Mouse (Mus musculus) retina, postnatal 7 days (tissue): ENCODE measurements at regions not wholly inside any gene's neighbourhood (a gene's known extent, or its start where the extent isn't known, plus 50 kb on each side); places are given as distances from the start of the nearest gene placed in this dataset.

ENCODE experiments used
- DNase-seq: peaks from one replicate; pipeline ENCODE4 v3.0.0-alpha.2; 2012; ENCODE audit warnings: low read depth, low spot score

GRCm38 (mm10) chr10:109180527-109180926, 169.7 kb upstream of the Syt1 start:
- no peak for DNase-seq

GRCm38 (mm10) chr10:109160730-109161129, 149.9 kb upstream of the Syt1 start:
- DNase-seq = no peak

GRCm38 (mm10) chr10:109155768-109156167, 145.0 kb upstream of the Syt1 start:
- no peak for DNase-seq

GRCm38 (mm10) chr10:109140421-109140938, 129.7 kb upstream of the Syt1 start:
- DNase-seq = peak; percentile 14

GRCm38 (mm10) chr10:109136763-109137732, 126.3 kb upstream of the Syt1 start:
- no peak for DNase-seq

GRCm38 (mm10) chr10:109134521-109134920, 123.7 kb upstream of the Syt1 start:
- DNase-seq = no peak

GRCm38 (mm10) chr10:109132091-109132573, 121.3 kb upstream of the Syt1 start:
- no peak for DNase-seq

GRCm38 (mm10) chr10:109129552-109130110, 118.8 kb upstream of the Syt1 start:
- no peak for DNase-seq

GRCm38 (mm10) chr10:109129068-109129467, 118.3 kb upstream of the Syt1 start:
- DNase-seq = no peak

GRCm38 (mm10) chr10:109126699-109127098, 115.9 kb upstream of the Syt1 start:
- DNase-seq = no peak

- DNase-seq = no peak
Measured at GRCm38 (mm10) chr10:109117143-109117542, 106.4 kb upstream of the Syt1 start.

- no peak for DNase-seq
Measured at GRCm38 (mm10) chr10:109115013-109115627, 104.3 kb upstream of the Syt1 start.

- no peak for DNase-seq
Measured at GRCm38 (mm10) chr10:109105781-109106180, 95.0 kb upstream of the Syt1 start.

- no peak for DNase-seq
Measured at GRCm38 (mm10) chr10:109092219-109092618, 81.4 kb upstream of the Syt1 start.

GRCm38 (mm10) chr10:109079773-109080172, 69.0 kb upstream of the Syt1 start:
- no peak for DNase-seq

- peak; percentile 11 for DNase-seq
Measured at GRCm38 (mm10) chr10:109074218-109074617, 63.4 kb upstream of the Syt1 start.
